Mouse (Mus musculus): ENCODE measurements at regions not wholly inside any gene's neighbourhood (a gene's known extent, or its start where the extent isn't known, plus 50 kb on each side); places are given as distances from the start of the nearest gene placed in this dataset.

DNA sequence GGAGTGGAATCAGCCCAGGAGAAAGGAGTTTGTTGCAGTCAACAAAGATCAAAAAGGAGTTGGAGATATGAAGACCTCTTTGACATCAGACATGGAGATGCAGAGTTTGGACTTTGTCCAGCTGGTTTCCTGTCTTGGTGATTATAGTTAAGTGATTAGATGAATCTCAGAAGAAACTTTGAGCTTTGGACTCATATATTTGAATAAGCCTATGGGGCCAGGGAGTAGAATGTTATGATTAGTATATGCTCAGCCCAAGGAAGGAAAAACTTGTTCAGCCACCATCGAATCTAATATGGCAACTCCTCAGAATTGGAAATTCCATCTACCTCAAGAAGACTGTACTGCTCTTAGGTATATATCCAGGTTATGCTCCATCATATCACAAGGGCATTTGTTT lies 137.6 kb upstream of the Klhl1 start:
- TF ChIP-seq MYOG (IDR thresholded peaks at IDR 0.05; ENCODE audit: control insufficient read depth, extremely low read depth, insufficient read length), result no peak
- no peak for TF ChIP-seq CTCF (IDR thresholded peaks at IDR 0.05; ENCODE audit: control insufficient read depth, insufficient read depth, insufficient read length)
- no peak for TF ChIP-seq USF1 (IDR thresholded peaks at IDR 0.05; ENCODE audit: low read depth)
- TF ChIP-seq MAX (IDR thresholded peaks at IDR 0.05), result no peak
- TF ChIP-seq MYOD1 (IDR thresholded peaks at IDR 0.05; ENCODE audit: control insufficient read depth, insufficient read length, low read depth), result no peak

Data from C2C12 (cell line).